Mouse (Mus musculus) lung, postnatal 0 days (tissue): Measurements from ENCODE around the gene Acer3.

Experiments used
- CTCF ChIP-seq: IDR thresholded peaks from 2 replicates; pipeline ENCODE4 v1.5.1; 2016; ENCODE audit warnings: antibody characterized with exemption, mild to moderate bottlenecking
- EP300 ChIP-seq: IDR thresholded peaks from 2 replicates; pipeline ENCODE4 v1.6.1; 2016; ENCODE audit warnings: antibody characterized with exemption, mild to moderate bottlenecking, control low read depth

- TF ChIP-seq CTCF, result peak; percentile 47
- TF ChIP-seq EP300, result no peak
Observed at GRCm38 (mm10) chr7:98276263-98276662, 44.7 kb downstream of the Acer3 start.
